Mouse (Mus musculus): Measurements from ENCODE around the gene Chd2.

GRCm38 (mm10) chr7:73378034-73378433 lies 163.6 kb downstream of the Chd2 start:
- TF ChIP-seq EP300 (IDR thresholded peaks at IDR 0.05; ENCODE audit: insufficient read depth, low read depth, low read length), result no peak
- TF ChIP-seq CTCF (IDR thresholded peaks at IDR 0.05; ENCODE audit: low read depth, low read length), result no peak

Data from ES-Bruce4 (cell line).